Mouse (Mus musculus) frontal cortex, postnatal 14 days (tissue): Measurements from ENCODE around the gene 4933427D14Rik.
A peak's percentile ranks its signal among the peaks of the same experiment; 100 is the strongest.

Experiments
- DNase-seq, 2 experiments: peaks; one replicate each; pipeline ENCODE4 v3.0.0; 2022; ENCODE audit warnings: low spot score in 2 of 2

4933427D14Rik gene

GRCm38 (mm10) chr11:72140198-72140597 lies 67.1 kb downstream of the 4933427D14Rik start:
- DNase-seq: no peak

GRCm38 (mm10) chr11:72136231-72136982 lies 70.9 kb downstream of the 4933427D14Rik start:
- no peak for DNase-seq

- DNase-seq: peak in 1 of 2 experiments; percentile 41
Measured at GRCm38 (mm10) chr11:72135383-72136158, 71.7 kb downstream of the 4933427D14Rik start, which contains the start of gene Pitpnm3. Gene Pitpnm3 (minus strand): TSS chr11:72135778.

- no peak for DNase-seq
Measured at GRCm38 (mm10) chr11:72134536-72135382, 72.5 kb downstream of the 4933427D14Rik start.

GRCm38 (mm10) chr11:72133075-72133474 lies 74.2 kb downstream of the 4933427D14Rik start:
- no peak for DNase-seq

- no peak for DNase-seq
Measured at GRCm38 (mm10) chr11:72132266-72132665, 75.0 kb downstream of the 4933427D14Rik start.

- no peak for DNase-seq
Measured at GRCm38 (mm10) chr11:72131697-72132096, 75.6 kb downstream of the 4933427D14Rik start.

GRCm38 (mm10) chr11:72130905-72131304 lies 76.4 kb downstream of the 4933427D14Rik start:
- DNase-seq: no peak

- no peak for DNase-seq
Measured at GRCm38 (mm10) chr11:72130472-72130871, 76.8 kb downstream of the 4933427D14Rik start.

- no peak for DNase-seq
Measured at GRCm38 (mm10) chr11:72130021-72130420, 77.2 kb downstream of the 4933427D14Rik start.

GRCm38 (mm10) chr11:72129032-72129894 lies 78.0 kb downstream of the 4933427D14Rik start:
- no peak for DNase-seq

- DNase-seq: no peak
Measured at GRCm38 (mm10) chr11:72127450-72128189, 79.6 kb downstream of the 4933427D14Rik start.

GRCm38 (mm10) chr11:72125781-72126180 lies 81.5 kb downstream of the 4933427D14Rik start:
- no peak for DNase-seq

- no peak for DNase-seq
Measured at GRCm38 (mm10) chr11:72123531-72123930, 83.7 kb downstream of the 4933427D14Rik start.

GRCm38 (mm10) chr11:72120354-72120753 lies 86.9 kb downstream of the 4933427D14Rik start:
- no peak for DNase-seq

GRCm38 (mm10) chr11:72118630-72119029 lies 88.6 kb downstream of the 4933427D14Rik start:
- DNase-seq: no peak

- DNase-seq: no peak
Measured at GRCm38 (mm10) chr11:72113296-72113695, 94.0 kb downstream of the 4933427D14Rik start.

GRCm38 (mm10) chr11:72110726-72111125 lies 96.5 kb downstream of the 4933427D14Rik start:
- no peak for DNase-seq

GRCm38 (mm10) chr11:72104223-72104622 lies 103.0 kb downstream of the 4933427D14Rik start:
- DNase-seq: no peak
